Mouse (Mus musculus) CD4-positive helper T cell, adult 2 months (primary cell): ENCODE data around the gene Spef2.
A peak's percentile ranks its signal among the peaks of the same experiment; 100 is the strongest.
"Not testable (repeated sequence)": the region's sequence is repeated elsewhere in the genome, so short reads cannot be mapped to it uniquely, and the experiment has no call there.

Source experiments
- DNase-seq: peaks from one replicate; pipeline ENCODE4 v3.0.0-alpha.2; 2012; ENCODE audit warnings: low read depth, missing footprints, low spot score

Spef2 gene

DNA sequence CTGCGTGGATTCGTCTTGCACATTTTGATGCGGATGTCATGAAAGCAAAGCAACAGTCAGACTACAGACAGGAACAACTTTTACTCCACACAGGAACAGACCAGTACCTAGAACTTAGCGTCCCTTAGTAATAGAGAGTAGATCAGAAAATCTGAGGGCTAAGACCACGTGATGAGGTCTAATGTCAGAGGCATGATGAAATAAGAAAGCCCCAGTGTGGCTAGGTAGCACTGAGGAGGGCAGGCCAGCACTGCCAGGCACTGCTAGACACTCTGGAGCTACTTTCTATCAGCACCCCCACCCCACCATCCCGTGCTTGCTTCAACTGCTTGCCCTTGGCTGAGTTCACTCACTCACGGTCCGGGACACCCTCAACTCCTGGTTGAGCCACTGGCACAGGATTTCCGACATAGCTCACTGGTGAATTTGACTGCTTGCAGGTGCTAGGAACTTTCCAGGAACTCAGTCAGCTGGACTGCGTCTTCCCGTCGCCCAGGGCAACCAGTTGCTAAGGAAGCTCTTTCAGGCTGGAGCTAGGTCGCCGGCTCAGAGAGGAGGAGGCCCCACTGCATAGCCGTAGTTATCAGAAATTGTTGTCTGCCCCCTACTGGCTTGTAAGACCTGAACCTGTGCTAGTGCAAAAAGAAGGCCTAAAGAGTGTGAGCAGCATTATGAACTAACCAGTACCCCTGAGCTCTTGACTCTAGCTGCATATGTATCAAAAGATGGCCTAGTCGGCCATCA, at the start of gene Spef2:
Gene Spef2, minus strand, starts transcription at position 510 of the 744 bp plus-strand sequence.
- peak; percentile 88 for DNase-seq

DNA sequence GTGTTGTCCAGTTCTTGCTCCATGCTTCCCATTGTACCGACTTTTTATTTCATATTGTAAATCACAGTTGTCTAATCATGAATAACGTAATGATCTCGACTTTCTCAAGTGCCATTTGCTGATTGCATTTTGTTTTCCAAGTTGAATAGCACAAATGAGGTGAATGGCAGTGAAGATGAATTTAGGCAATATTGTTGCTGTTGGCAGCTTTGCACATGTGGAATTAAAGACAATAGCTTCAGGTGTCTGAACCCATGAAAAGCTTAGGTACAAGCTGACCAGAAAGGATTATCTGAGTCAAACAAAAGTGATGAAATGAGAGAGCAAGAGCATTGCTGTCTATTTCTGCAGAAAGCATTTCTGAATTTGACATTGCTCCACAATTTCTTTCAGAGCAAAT, 45.5 kb upstream of the Spef2 start:
- DNase-seq = no peak

DNA sequence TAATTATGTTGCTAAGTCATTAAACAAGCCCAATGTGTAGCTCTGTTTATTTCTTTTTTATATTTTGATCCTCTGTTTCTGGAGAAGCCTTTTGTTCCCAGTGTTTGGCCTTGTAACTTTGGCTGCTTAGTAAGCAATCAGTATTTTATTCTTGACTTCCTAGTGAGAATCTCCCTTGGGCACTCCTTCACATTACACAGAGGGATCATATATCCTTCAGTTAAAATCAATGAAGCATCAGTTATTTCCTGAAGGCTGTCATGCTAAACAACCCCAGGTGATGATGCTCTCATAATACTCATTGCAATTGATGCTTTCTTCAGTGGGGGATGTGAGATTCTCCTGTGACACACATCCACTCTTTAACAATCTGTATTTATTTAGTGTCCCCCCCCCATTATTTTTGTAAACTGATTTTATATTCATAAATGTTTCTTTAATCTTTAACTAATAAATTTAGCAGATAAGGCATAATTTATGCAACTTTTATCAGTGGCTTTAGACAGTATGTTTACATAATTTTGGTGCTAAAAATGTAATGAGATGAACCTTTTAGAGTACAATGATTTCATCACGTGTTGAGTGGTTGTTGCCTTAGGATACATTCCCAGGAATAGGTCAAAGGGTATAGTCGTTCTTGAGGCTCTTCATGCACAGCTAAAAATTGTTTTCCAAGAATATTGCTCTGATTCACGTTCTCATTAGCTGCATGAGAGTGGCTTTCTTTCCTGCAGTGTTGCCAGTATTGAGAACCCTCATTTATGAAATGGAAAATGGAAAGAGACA, 39.8 kb upstream of the Spef2 start:
- DNase-seq = no peak

DNA sequence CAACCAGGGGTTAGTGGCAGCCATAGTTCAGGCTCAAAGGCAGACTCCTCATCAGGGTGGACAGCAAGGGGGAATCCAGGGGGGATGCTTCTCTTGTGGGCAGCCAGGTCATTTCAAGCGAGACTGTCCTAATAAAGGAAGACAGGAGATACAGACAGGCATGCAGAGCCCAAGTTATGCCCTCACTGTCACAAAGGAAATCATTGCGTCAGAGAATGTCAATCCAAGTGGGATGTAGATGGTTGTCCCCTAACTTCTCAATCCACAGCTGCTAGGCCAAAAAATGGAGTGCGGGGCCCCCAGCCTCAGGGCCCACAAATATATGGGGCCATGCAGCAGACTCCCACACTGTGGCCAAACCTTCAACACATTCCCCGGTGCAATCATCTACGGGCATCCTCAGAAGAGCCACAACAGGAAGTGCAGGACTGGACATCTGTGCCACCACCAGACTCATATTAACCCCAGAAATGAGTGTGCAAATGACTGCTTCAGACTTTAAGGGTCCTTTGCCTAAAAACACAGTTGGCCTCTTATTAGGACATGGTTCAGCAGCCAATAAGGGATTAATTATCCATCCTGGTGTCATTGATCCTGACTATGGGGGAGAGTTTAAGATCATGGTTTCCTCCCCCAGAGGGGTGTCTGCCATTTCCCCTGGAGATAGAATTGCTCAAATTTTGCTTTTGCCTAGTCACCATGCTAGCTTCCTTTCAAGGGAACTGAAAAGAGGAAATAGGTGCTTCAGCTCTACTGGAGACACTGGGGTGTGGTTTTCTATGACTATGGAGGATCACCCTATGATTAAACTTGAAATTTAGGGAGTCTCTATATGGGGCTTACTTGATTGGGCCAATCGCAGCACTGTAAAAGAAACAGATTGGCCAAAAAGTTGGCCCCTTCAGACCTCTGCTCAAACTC, 25.8 kb upstream of the Spef2 start:
- not testable (repeated sequence) for DNase-seq

DNA sequence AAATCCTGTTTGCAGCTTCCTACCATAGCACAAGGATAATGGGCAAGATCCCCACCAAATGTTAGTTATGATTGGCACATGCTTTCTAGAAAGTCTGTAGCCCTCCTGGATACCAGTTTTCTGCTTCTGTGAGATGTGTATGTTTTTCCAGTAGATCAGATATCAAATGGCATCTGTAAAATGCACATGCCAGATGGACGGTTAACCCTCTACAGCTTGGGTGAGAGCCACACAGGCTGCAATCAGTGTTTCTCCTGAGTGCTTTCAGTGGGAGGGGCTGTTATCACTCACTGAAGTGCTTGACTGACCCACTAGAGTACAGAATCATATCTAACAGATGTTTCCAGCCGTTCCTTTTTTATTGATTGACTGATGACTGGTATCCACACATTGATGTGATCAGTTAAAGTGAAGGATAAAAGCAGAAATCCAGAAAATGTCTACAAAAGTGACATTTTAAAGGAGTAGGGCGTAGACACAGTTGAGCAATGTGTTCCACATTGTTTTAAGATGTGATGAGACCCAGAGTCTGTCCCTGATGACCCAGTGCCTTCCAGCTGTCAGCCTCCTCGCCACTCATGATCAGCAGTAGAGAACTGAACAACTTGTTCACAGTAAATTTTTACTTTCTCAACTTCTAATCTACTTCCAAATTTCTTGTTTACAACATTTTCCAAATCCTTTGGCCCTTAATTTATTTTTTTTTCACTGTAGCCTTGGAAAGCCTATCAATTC, 19.7 kb upstream of the Spef2 start:
- DNase-seq = no peak

DNA sequence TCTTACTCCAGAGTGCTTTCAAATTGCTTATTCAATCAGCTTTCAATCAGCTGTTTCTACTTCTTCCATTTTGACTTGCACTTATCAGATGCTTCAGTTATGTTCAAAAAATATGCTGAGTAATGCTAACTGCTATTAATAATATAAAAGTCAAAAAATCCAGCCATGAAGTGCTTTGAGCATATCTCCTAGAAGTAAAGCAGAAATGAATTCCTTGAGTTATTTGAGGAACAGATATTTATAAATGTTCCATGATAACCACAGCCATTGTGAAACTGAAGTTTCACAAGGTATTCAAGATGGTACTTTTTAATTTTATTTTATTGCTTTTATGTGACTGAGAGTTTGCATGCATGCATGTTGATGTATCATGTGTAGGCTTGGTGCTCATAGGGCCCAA, 18.4 kb upstream of the Spef2 start:
- DNase-seq = no peak

DNA sequence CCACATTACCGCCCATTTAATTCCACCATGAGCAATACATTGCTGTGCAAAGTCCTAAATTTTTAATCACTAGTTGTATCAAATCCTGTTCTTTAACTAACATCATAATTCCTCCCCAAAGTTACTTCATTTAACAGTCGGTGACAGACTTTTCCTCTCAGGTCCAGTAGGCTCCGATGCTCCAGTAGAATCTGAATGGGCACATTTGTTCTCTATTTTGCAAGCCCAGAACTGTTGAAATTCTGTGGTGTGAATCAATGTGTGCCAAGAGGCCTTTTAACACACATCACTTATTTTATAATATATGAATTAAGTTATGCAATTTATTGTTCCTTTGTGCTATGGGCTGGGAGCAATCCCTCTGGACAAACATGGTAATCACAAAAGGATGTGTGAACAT, 2.3 kb upstream of the Spef2 start:
- DNase-seq = no peak

DNA sequence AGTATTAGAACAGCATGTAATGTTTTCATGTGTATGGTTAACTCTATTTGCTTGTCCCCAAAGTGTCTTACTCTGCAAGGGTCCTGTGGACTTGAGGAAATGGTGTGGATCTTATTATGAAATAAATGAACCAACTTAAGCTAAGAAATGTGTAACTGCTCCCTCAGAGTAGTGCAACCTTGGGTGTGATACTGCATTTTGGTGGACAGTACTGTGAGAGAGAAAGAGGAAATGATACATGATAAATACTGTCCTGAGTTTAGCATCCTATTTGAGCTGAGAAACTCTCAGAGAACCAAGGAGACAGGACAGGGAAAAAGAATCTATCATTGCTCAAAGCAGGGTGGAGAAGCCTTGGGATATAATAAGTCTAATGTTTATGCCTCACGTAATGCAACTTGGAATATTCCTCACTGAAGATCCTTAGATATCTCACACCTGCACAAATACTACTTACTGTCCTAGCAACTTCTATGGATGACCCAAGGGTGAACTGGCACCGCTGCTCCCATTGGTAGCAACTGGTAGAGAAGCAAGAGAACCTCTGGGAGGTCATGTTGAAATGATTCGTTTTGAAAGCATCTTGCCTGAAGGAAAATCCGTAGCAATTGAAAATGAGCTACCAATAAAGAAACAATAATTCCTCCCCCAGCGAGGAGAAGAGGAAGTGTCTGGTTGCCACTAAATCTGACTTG, 1.1 kb downstream of the Spef2 start:
- DNase-seq = no peak

DNA sequence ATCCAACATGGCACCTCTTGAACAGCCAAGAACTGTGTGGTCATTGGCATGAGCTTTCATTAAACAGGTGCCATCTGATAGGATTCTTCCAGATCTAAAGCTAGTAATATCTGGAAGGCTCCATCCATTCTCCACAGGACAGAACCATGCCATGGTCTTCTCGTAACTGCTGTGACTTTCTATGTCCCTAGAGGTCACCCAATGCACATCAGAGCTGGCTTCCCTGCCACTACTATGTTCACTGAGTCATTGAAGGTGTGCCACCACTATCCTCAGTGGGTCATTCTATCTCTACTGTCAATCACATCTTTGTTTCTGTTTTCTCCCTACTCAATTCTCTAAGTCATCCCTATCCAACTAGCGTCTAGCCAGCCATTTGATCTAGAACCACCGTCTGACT, 6.5 kb downstream of the Spef2 start:
- DNase-seq = no peak

DNA sequence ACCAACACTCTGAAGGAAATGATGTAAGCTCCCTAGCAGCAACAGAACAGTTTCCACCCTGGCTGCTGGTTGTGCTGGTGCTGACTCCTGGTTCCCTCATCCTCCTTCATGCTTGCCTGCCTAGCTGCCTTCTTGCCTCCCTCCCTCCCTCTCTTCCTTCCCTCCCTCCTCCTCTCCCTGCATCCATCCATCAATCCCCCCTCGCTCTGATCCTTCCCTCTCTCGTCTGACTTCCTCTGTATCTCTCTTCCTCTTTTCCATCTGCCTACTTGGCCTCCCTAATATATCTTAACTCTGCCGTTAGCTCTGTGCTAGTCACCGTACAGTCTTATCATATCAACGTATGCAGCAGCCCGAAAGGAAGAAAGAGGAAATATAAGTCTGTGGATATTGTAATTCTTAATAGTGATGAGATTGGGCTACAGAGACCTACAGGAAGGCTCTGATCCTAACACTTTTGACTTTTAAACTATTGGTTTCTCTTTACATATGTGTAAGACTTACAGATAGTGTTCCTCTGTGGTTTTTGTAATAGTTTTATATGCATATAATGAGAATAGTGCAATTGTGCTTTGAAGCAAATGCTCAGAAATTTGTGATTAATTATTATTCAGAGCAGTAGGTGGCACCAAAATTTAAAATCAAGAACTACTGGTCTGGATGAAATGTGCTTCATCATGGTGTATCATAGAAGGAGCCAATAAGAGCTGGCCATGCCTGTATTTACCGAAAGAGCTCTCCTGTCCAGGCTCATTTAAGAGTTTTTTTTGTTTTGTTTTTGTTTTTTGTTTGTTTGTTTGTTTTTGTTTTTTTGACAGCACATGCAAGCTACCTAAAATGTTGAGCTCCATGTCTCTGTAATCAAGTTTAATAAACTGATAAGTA, 33.9 kb downstream of the Spef2 start:
- peak; percentile 10 for DNase-seq

DNA sequence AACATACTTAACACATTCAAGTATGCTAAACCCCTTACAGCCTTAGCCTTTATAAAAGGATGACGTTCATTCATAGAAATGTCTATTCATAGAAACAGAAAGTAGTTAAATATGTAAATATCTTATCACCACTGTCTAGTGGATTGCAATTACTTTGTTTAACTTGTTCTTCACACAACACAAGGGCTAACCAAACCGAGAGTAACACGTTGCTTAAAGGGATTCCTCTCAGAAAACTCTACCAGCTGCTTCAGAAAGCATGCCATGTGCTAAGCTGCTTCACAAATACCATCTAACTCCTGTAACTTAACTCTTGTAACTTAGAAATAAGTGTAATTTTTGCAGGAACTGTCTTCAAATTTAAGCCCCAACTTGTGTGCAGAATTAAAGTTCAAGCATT, 35.0 kb downstream of the Spef2 start:
- DNase-seq = no peak

DNA sequence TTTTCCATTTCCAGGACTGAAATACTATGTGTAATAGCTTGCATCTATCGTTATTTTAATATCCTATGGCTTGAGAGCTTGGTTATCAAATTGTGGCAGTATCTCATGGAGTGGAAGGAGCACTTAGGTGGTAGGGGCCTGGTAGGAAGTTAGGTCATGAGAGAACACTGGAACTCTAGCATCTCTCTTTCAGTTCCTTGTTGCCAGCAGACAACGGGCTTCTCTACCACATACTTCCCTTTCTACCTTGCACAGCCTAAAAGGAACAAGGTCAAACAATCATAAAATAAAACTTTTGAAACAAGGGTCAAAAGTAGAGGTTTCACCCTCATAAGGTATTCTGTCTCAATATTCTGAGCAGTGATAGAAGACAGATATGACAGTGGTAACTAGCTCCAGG, 38.3 kb downstream of the Spef2 start:
- DNase-seq = no peak

DNA sequence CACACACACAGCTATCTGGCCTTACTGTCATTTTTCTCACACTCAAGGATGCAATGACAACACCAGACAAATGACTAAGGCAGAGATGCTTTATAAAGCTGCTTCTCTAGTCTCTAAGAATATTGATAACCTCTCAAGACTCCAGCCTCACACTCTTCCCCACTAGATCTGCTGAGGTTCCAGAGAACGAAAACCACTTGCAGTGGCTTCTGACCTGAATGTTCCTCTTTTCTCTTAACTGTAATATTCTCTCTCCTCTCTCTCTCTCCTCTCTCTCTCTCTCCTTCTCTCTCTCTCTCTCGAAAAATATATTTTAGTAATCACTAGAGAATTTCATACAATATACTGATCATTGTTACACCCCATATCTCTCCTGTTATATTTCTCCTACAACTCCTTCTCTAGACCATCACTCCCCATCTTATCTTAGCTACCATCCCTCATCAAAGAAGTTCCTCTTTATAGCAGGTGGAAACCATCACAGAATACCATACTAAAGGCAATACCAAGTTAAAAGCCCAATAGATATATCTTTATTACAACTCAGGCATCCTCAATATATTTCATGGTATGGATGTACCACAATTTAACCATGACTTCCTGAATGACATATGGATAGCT, 42.7 kb downstream of the Spef2 start:
- no peak for DNase-seq

DNA sequence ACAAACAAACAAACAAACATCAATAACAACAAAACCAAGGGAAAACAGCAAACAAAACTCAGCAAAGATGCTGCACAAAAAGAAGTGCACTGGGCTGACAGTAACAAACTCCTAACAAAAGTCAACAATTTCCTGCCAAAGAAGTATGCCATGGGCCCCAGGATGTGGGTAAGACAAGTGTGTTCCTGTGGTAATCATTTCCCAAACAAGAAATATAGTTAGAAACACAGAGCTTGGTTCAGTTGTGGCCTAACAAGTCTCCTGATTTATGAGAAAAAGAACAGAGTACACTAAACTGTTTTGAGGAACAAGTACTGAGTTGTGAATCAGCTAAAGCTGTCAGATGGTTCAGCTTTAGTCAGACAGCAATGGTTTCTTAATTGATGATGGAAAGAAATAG, 46.8 kb downstream of the Spef2 start:
- peak; percentile 80 for DNase-seq

DNA sequence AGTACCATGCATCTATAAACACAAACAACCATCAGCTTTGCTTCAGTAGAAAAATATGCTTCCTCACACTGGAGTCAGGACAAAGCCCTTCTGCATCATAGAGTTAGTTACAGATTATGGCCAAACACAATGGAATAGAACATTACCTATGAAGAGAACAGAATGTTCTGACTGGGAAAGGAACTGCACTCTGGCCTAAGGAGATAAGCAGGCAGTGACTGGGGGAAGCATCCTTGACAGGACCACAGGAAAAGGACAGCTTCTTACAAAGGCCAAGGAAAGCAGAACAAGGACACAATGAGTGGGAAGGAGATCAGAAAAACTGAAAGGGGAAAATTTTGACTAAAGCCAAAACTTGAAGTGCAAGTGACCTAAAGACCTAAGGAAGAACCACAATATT, 56.9 kb downstream of the Spef2 start:
- DNase-seq = no peak

DNA sequence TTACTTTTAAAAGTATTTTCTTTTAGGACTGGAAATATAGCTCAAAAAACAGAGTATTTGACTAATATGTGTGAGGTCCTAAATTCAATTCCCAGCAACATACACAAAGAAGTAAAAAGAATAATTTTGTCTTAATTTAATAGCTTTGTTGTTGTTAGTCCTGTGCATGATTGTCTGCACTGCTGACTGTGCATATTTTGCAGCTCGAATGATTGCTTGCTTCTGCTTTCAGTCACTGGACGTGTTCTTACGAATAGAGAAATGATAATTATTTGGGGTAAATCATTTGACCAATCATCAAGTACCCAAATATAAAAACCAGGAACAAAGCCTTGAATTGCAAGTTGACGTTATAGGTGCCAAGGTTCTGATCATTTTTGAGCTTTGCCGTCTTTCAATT, 57.8 kb downstream of the Spef2 start:
- no peak for DNase-seq

DNA sequence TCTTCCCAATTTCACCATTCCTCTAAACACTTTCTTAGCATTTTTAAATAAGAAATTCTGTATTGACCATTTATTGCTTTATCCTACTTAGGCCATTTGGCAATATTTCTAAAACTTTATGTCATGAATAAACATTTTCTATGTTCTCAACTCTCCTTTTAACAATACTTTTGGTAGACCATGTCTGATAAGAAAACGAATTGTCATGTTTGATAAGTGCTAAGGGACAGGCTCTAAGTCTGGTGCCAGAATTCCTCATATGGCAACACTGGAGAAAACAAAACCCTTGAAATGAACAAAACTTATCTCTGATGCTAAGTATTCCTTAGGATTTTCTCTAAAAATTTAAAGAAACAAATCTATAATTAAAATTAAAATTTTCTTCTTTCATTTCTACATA, 58.2 kb downstream of the Spef2 start:
- no peak for DNase-seq

DNA sequence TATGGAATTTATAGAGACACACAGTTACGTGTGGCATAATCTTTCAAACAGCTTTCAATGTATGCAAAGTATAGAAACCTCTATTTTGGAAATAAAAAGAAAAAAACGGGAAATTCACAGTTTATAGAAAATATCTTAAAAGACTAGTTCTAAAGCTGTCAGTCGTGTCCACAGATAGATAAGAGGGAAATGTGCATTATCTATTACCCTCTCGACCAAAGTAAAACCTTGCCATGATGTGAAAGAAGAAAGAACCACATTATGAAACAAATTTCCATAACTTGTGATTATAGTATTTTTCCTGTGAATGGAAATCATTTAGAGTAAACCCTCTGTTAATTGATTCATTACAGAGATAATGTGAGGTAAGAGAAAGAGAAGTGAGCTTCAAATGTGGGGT, 65.2 kb downstream of the Spef2 start:
- no peak for DNase-seq

DNA sequence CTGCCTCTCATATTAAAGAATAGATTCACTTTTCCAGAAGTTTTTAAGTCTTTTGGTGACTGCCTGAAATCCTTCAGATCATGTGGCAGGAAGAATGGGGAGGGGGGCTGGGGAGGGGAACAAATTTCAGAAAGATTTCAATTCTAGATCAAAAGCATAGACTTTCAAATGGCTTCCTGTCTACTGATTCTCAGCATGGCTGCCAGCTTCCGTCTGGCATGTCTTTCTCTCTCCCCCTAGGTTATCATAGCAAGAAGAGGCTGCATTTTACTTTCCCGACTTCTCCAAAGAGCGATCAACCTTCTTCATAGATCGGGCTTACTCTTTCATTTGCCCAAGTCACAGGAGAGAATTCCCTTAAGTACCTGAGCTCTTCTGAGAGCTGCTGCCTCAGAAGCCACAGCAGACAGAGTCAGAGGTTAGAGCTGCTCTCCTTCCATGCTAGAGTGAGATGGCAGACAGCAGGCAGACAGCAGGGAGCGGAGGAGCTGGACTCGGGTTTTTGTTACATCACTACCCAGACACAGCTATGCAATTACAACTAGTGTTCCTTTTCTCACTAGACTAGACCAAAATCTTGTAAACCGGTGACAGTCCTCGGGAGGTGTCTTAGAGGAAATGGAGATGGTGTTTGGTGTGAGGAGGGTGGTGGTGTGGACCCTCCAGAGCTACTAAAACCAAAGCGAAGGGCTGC, 71.2 kb downstream of the Spef2 start:
- peak; percentile 48 for DNase-seq
